Mouse (Mus musculus) frontal cortex, adult 2 months (tissue): Measurements from ENCODE around the gene Akap6. TPM values are rescaled to one million over a fixed set of nuclear protein-coding genes. Genes with fewer than 3 reads are reported as not detected.

Experiments
- DNase-seq, 2 experiments: peaks; one replicate each; pipeline ENCODE4 v3.0.0; 2022; ENCODE audit warnings: low spot score in 1 of 2; ENCODE audit errors: extremely low spot score in 1 of 2
- polyA plus RNA-seq: library from polyadenylated mRNA; depleted of rRNA; stranded (reverse); fragments of >200 nt; gene quantifications from 2 replicates; pipeline ENCODE4 v1.2.3, GENCODE M21; 2012; rRNA removed

Gene Akap6
- polyA plus RNA-seq, 1 experiment, result 31.2 TPM

DNA sequence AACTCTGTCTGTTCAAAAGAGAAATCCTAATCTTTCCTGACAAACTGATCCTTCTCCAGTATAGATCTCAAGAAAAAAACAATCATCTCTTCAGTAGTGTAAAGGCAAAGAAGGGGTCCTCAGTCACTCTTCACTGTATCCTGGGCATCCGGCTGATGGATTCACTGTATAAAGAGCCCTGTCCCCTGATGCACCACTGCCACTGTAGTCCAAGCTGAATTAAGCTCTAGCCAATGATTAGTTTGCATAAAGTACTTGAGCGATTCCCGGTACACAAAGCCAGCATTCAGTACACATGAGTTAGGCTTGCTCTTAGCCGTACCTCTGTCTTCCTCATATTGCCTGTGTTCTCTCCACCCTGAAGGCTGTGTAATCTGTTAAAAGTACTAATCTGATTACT is 420.2 kb downstream of the Akap6 start:
- no peak for DNase-seq

DNA sequence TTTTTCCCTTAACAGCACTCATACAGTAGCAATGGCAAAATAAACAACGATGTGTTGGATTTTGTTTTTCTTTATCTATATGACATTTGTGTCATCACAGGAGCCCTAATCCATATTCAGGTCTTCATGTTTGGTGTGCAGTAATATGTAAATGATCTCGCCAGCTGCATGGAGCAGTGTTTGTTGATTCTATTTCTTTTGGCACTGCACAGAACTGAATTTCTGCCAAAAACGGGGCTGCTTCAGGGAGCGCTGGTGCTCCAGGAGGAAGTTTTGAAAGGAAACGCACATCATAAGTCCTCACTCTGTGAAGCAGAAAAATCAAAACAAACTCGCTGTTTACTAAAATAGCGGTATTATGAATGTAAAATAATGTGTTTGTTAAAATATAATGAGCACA is 424.9 kb downstream of the Akap6 start:
- peak; percentile 38 to 74 for DNase-seq

DNA sequence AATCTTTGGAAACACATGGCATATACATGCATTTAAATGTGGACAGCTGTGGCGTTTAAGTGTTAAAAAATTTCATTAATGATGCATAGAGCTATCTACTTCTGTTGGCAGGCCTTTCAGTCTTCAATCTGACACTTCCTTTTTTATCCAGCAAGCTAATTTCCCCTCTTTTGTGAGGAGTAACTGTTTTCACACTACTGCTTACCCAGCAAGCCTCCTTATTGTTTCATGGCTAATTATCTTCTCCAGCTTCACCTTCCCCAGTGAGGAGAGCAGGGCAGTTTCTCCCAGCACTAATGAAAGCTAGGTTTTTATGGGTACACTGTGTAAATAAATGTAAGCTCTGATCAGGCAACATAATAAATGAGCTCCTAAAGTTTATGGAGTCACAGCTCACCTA is 425.5 kb downstream of the Akap6 start:
- DNase-seq, result no peak

DNA sequence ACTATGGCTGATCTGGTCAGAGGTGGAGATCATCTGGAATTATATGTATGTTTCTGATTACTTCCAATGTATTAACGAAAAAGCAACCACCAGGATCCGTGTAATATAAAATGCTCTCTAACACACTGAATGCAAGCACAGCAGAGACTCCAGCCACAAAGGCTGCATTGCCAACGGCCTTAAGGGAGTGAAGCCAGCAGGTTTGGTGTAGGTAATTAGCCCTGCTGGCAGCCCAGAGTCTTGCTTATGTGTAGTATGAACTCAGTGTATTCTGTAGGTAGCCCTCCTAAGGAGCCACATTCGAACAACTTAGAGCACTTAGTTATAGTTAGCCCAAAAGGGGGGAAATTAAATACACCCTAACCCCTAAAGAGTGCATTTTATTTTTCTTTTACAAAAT is 426.1 kb downstream of the Akap6 start:
- no peak for DNase-seq

DNA sequence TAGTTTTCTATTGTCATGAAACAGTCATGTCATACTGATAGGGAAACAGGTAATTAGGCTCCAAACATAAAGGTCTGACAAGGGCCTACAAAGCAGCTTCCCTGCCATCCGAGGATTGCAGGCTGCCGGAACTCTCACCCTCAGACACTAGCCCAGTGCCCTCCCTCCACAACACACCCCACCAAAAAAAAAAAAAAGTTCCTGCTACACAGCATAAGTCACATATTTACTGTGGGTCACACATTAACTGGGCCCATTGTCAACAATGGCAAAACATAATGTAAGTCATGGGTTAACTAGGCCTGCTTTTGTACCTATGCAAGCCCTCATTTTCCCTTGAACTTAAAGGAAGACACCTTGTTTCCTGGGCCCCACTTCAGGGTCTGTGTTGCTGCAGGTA is 435.0 kb downstream of the Akap6 start:
- no peak for DNase-seq

DNA sequence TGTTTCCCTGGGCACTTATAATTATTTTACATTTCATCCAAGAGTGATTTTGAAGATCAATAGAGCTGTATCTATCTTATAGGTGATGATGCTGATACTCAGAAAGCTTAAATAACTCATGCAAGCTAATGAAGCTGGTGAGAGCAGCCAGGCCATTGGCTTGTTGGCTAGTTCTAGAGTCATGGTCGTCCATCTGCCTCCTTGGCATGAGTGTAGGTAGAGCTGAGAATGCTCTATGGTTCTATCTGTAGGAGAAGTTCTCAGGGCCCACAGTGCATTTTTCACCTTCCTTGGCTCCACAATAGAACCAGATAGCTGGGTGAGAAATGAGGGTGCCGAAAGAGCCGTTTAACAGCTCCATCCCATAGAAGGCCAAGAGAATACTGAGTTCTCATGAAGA is 438.1 kb downstream of the Akap6 start:
- DNase-seq, result no peak

DNA sequence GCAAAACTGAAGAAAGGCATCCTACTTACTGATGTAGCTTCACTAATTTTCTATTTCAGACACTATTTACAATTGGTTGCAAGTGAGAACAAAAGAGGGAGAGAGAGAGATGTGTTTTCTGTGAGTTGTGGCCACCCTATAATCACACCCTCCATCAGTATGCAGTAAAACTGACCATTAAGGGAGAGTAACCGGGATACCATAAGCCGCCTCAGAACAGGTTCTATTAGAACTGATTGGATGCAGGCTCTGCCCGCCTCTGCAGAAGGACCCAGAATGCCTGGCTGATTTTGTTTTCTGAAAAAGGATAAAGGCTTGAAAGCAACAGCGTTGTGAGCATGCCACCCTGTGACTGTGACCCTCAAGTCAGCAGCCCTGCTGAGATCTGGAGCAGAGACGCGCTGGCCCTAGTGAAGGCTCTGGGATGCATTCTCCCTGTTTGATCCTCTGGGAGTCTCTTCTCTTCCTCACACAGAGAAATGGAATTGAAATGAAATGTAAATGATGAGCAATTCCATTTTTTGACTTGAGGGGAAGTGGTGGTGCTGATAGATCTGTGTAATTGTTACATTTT is 445.0 kb downstream of the Akap6 start:
- no peak for DNase-seq

DNA sequence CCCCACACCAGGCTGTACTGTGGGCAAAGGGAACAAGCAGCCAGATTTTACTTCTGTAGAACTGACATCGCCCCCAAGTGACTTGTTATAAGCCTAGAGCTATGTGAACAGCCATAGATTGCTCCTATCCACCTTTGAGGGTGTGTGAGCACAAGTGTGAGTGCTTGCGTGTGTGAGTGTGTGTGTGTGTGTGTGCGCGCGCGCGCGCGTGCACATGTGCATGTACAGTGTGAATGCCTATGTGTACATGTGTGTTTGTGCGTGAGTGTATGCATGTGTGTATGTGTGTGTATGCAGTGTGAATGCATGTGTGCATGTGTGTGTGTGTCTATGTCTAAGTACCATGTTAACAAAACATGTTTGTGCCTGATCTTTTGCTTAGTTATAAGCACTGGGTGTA is 445.6 kb downstream of the Akap6 start:
- no peak for DNase-seq

DNA sequence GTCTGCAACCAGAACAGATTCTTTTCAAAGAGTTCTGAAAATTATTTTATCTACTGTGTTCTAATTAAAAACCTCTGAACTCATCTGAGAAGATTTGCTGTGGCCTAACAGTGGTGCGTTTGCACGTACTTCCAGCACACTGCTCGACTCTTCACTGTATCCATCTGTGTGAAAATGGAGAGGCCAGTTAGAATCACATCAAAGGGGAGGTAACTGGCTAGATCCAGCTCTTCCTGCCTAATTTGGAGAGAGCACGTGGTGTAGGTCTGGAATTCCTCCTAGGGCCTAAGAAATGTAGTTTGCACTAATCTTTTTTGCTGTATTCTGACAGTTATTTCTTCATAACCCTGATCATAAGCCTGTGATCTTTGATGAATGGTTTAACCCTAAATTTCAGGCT is 446.3 kb downstream of the Akap6 start:
- no peak for DNase-seq

DNA sequence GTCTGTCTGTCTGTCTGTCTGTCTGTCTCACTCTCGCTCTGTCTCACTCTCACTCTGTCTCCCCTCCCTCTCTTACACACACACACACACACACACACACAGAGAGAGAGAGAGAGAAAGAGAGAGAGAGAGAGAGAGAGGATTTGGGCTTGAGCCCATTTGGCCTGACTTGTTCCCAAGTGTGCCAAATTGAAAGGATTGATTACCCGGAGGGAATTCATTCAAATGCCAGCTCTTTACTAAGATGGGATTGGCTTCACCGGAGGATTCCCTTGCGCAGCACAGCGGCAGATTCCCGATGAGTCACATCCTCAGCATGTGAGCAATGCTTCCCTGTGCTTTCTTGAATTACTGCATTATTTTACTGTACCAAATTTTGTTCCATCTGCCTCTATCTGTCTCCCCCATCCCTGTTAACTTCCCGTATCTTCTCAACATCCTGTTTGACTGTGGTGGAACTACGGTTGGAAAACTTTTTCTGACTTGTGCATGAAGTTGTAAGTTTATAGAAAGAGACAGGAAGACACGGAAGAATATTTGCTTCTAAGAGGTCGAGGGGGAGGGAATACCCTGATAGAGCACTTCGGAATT is 447.4 kb downstream of the Akap6 start:
- peak in 1 of 2 experiments; percentile 77 for DNase-seq

DNA sequence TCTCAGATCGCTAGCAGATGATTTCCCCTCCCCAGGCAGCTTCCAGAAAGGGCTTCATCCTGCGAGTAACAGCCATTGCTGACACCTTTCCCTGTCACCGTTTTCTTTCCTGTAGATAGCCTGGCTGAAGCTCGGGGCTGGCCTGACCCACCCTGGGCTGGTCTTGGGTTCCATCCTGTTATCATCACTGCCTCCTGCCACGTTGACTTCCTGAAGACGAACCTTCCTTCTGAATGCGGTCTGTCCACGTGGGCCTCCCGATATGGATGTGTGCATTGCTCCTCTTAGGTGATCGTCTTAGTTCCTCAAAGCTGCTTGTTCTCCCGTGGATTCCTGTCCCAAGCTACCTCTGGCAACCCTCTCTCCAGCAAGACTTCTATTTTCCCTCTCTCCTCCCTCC is 448.5 kb downstream of the Akap6 start:
- DNase-seq, result no peak

DNA sequence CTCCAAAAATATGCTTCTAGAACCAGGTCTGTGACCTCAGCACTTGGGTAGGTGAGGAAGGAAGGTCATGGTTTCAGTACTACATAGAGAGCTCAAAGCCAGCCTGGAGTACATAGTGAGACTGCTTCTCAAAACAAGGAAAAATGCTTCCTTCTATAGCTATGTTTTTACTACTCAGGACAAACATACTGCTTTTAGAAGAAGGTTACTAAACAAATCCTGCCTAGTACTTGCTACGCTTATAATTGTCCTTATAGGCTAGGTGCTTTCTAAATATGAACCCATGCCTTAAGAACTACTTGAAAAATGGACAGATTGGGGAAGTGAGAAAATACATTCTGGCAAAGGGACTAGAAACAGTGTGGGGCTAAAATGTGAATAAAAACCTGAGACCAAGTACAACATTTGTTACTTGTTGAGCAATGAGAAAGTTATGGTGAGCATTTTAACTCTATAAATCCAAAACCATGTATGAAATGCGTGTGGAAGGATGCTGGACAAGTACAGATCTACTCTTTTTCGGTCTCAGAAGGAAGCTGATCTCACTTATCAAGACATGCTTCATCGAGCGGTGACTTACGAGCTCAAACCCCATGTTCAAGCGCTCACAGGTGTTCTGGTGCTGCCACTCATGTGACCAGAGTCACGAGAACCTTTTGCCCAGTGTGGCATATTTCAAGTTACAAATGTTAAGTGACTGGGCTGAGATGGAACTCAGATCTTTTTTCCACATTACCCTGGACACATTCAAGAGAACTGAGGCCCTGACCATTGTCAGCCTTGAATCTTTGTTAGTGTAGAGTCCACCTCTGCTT is 469.2 kb downstream of the Akap6 start:
- DNase-seq, result no peak

DNA sequence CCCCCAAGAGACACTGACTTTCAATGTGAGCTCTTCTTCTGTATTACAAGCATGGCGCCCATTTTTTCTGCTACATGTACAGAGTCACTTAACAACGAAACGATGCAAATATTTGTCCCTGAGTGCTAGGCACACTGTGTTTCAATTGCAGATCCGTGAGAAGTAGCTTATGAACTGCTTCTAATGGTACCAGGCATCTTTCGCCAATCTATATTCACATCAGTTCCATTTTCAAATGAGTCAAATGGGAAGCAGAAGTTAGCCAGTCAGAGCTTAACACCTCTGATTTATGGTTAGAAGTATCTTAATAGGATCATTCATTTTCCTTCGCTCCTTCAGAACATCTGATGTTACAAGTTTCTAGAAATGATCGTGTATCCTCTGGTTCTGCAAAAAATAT is 492.3 kb downstream of the Akap6 start:
- DNase-seq, result no peak

DNA sequence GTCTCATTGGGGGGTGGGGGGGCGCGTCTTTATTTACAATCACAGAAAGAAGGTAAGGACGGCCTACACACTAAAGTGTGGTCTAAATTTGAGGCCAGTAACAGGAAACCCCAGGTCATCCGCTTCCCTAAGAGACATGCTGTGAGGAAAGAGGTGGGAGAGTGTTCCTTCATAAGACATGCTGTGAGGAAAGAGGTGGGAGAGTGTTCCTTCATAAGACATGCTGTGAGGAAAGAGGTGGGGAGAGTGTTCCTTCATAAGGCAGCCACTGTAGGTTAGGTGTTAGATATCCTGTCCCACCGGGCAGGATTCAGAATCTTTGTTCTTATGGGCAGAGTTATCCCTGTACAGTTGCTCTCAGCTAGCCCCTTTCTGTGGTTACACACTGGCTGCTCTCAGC is 494.5 kb downstream of the Akap6 start:
- DNase-seq, result no peak

Other genes starting within 250 kb of the Akap6 start
- 51.8 and 54.2 TPM in 2 replicates for gene Arhgap5, start 195.4 kb upstream of the Akap6 start, polyA plus RNA-seq